Mouse (Mus musculus): ENCODE data around the gene Col25a1. TPM values are rescaled to one million over a fixed set of nuclear protein-coding genes. Genes with fewer than 3 reads are reported as not detected.

The Col25a1 gene
- polyA plus RNA-seq, 1 experiment: not detected

GRCm38 (mm10) chr3:130633859-130634258 lies 502.6 kb downstream of the Col25a1 start:
- H3K4me1 ChIP-seq (ENCODE audit: control insufficient read depth, insufficient read depth, low read length): no peaks in the 10 kb centered on the region
- 32% methylated on average over 5 of the region's 5 CpGs for WGBS
- no peak overlapping the region for H3K27ac ChIP-seq (ENCODE audit: insufficient read depth, low read depth, low read length)
- no peak for TF ChIP-seq POLR2A (IDR thresholded peaks at IDR 0.05; ENCODE audit: insufficient read depth, low read depth, low read length)
- no peak for TF ChIP-seq CTCF (IDR thresholded peaks at IDR 0.05; ENCODE audit: insufficient read depth, low read depth, low read length)
- H3K4me3 ChIP-seq (ENCODE audit: insufficient read depth, low read depth, low read length): no peak overlapping the region

DNA sequence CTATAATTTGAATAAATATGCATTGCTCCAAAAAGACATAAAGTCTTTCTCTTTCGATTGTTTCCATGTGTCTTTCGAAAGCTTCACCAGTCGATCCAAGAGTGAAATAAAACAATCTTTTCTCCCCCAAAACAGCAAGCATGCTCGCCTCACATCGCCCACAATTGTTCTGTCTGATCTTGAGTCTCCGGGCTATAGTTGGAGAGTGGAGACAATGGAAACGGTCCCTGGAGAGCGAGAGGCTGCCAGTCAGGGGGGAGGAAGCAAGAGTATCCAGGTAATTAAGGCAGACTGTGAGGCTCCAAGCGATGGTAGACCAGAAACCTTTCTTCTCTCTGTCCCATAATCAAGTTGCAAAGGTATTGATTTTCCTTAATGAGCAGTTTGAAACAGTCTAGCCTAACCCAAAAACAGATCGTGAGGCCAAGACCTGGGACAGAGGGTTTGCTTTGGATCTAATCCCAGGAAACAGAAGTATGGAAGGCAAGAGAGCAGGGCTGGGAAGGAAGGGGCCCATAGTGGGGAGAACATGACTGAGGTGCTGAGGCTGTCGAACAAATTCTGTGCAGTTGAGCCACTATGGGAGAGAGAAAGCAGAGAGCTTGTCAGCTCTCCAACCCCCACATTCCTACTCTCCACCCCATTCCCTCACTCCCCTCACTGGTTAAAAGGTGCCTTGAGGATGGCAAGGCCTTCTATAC lies 515.0 kb downstream of the Col25a1 start:
- no peak overlapping the region for H3K27ac ChIP-seq (ENCODE audit: insufficient read depth, low read depth, low read length)
- TF ChIP-seq CTCF (IDR thresholded peaks at IDR 0.05; ENCODE audit: insufficient read depth, low read depth, low read length): no peak
- no peak for TF ChIP-seq POLR2A (IDR thresholded peaks at IDR 0.05; ENCODE audit: insufficient read depth, low read depth, low read length)
- H3K4me3 ChIP-seq (ENCODE audit: insufficient read depth, low read depth, low read length): no peak overlapping the region
- H3K4me1 ChIP-seq (ENCODE audit: control insufficient read depth, insufficient read depth, low read length): no peaks in the 10 kb centered on the region
- 58% methylated on average over 11 of the region's 11 CpGs for WGBS

Other genes with a start within 250 kb of the Col25a1 start
- not detected in 2 replicates for gene Casp6, start 230.1 kb upstream of the Col25a1 start, polyA plus RNA-seq (2012; ENCODE audit: insufficient read depth, insufficient read length, low replicate concordance, missing spikeins)
- gene Mcub, start 161.3 kb upstream of the Col25a1 start, polyA plus RNA-seq (2012; ENCODE audit: insufficient read depth, insufficient read length, low replicate concordance, missing spikeins): not detected in 2 replicates
- 400 TPM in 1 of 2 replicates, not detected in the other for gene Sec24b, start 69.9 kb upstream of the Col25a1 start, polyA plus RNA-seq (2012; ENCODE audit: insufficient read depth, insufficient read length, low replicate concordance, missing spikeins)

All from olfactory bulb, adult 2 months (tissue).